Mouse (Mus musculus): Measurements from ENCODE around the gene Nap1l5.

GRCm38 (mm10) chr6:58881363-58881762 is 25.5 kb downstream of the Nap1l5 start:
- no peak for TF ChIP-seq POLR2A (IDR thresholded peaks at IDR 0.05; ENCODE audit: control insufficient read depth, low read depth, low read length)
- TF ChIP-seq CTCF (IDR thresholded peaks at IDR 0.05; ENCODE audit: control insufficient read depth, insufficient read depth, insufficient replicate concordance, low read depth, low read length): no peak

Measured in testis, adult 2 months (tissue).